Mouse (Mus musculus) urinary bladder, adult 2 months (tissue): ENCODE measurements around the gene Zfp874a. TPM values are rescaled to one million over a fixed set of nuclear protein-coding genes. Genes with fewer than 3 reads are reported as not detected.
A peak's percentile ranks its signal among the peaks of the same experiment; 100 is the strongest.
"Not testable (repeated sequence)": the region's sequence is repeated elsewhere in the genome, so short reads cannot be mapped to it uniquely, and the experiment has no call there.

Experiments
- DNase-seq: peaks from one replicate; pipeline ENCODE4 v3.0.0; 2022; ENCODE audit warnings: low spot score
- polyA plus RNA-seq: library from polyadenylated mRNA; depleted of rRNA; stranded (reverse); fragments of >200 nt; gene quantifications from 2 replicates; pipeline ENCODE4 v1.2.3, GENCODE M21; 2012; rRNA removed

The Zfp874a gene
- polyA plus RNA-seq, 1 experiment, result 7.0 TPM

DNA sequence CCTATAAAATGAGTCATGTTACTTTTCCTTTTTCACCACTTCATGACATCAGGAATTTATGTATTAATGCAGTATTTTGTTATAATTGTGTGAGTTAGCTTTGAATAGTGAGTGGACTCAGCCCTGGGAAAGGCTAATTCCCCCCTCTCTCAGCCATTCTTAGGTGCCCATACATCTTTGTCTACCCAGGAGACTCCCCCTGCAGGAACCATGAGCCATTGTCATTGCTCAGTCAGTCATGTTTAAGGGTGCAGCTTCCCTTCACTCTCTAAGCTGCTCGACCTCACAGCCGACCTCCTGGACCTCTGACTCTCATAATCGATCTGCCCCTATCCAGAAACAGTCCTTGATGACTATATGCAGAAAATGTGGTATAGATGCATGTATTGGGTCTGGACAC, 75.2 kb downstream of the Zfp874a start:
- not testable (repeated sequence) for DNase-seq

DNA sequence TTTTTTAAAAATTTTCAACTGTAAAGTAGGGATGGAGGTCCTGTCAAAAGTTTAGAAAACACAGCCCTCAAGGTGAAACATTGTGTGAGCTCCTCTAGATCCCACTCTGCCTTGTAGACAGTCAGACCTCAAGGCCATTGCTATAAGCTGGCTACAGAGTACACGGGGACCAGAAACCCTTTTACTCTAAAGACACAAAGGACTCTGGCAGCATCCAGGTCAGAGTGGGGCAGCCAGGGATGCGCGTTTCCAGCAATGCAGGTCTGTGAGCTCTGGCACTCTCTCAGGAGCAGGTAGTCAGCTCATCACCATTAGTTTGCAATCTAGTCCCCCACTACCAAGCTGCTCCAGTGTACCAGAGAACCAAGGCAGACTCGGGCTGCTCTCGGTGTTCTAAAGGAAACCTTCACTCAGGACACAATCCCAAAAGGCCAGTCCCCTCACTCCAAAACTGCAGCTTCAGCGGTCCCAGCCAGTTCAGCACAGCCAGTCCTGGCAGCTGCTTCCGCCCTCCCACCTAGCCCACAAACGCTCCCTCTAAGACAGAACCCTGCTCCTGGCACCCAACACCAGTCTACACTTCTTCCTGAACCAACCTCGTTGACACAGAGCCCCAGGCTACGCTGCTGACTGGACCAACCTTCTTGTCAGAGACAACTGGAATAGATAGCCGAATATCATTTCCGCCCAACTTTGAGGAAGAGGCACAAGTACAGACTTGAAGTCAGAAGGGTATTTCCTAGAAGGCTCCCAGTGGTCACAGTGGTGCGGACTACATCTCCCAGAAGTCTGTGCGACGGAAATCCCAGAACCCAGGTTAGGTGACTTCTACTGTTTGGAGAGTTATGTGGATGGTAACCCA, 76.1 kb downstream of the Zfp874a start, which contains the start of the genes Gm28041 and Zfp456:
TSS of gene Gm28041 (minus strand) at position 684 of the 862 bp plus-strand sequence.
TSS of gene Zfp456 (minus strand) at position 761 of the 862 bp plus-strand sequence.
- DNase-seq, result peak; percentile 35

Other genes with a start within 250 kb of the Zfp874a start
- gene Zfp458, start 173.2 kb downstream of the Zfp874a start, polyA plus RNA-seq, result 2.0 and 2.4 TPM in 2 replicates
- 1.8 and 2.4 TPM in 2 replicates for gene Zfp457, start 145.1 kb downstream of the Zfp874a start, polyA plus RNA-seq
- 5.4 and 5.5 TPM in 2 replicates for gene Zfp595, start 119.1 kb downstream of the Zfp874a start, polyA plus RNA-seq
- gene Gm28044, start 91.1 kb downstream of the Zfp874a start, polyA plus RNA-seq, result 0.43 and 0.47 TPM in 2 replicates
- gene Zfp953, start 91.0 kb downstream of the Zfp874a start, polyA plus RNA-seq, result 1.5 and 1.7 TPM in 2 replicates
- 0.32 and 0.45 TPM in 2 replicates for gene Gm28041, start 75.9 kb downstream of the Zfp874a start, polyA plus RNA-seq
- 0.73 and 1.0 TPM in 2 replicates for gene Zfp456, start 75.8 kb downstream of the Zfp874a start, polyA plus RNA-seq
- 7.6 and 8.3 TPM in 2 replicates for gene Zfp429, start 51.8 kb downstream of the Zfp874a start, polyA plus RNA-seq
- gene Zfp459, start 30.2 kb downstream of the Zfp874a start, polyA plus RNA-seq, result 2.5 and 2.6 TPM in 2 replicates
- 7.3 and 8.7 TPM in 2 replicates for gene Zfp874b, start 32.6 kb upstream of the Zfp874a start, polyA plus RNA-seq
- gene Zfp58, start 48.9 kb upstream of the Zfp874a start, polyA plus RNA-seq, result 6.5 and 6.9 TPM in 2 replicates
- gene Gm26965, start 74.5 kb upstream of the Zfp874a start, polyA plus RNA-seq, result 0.08 TPM in 1 of 2 replicates, not detected in the other
- 20.8 and 23.6 TPM in 2 replicates for gene Zfp87, start 74.6 kb upstream of the Zfp874a start, polyA plus RNA-seq
- 4.9 TPM in 2 replicates for gene Zfp748, start 102.2 kb upstream of the Zfp874a start, polyA plus RNA-seq
- gene Zfp729b, start 158.1 kb upstream of the Zfp874a start, polyA plus RNA-seq, result 3.9 and 4.4 TPM in 2 replicates
- not detected in 2 replicates for gene Gm49345, start 186.1 kb upstream of the Zfp874a start, polyA plus RNA-seq
- 4.4 and 5.4 TPM in 2 replicates for gene Zfp729a, start 186.2 kb upstream of the Zfp874a start, polyA plus RNA-seq
- 7.4 and 7.7 TPM in 2 replicates for gene Zfp738, start 235.4 kb upstream of the Zfp874a start, polyA plus RNA-seq